Mouse (Mus musculus) lung, embryonic 15.5 days (tissue): ENCODE results near the gene Pacsin3. TPM values are rescaled to one million over a fixed set of nuclear protein-coding genes. Genes with fewer than 3 reads are reported as not detected.

Source experiments
- ATAC-seq: fragments of 200-750 bp; cut with Nextera tagmentation; 2 replicates; pipeline ENCODE4 v1.8.0; 2017; ENCODE audit warnings: moderate number of reproducible peaks, borderline replicate concordance; ENCODE audit not compliant: low FRiP score, low TSS enrichment; ENCODE audit errors: extremely low read depth
- H3K27ac ChIP-seq: fragments of 300-500 bp; sonication (generic); 2 replicates; pipeline ENCODE4 v1.5.1; 2015; ENCODE audit warnings: moderate library complexity, mild to moderate bottlenecking, inconsistent platforms
- H3K27me3 ChIP-seq: fragments of 300-500 bp; sonication (generic); 2 replicates; pipeline ENCODE4 v1.6.1; 2015; ENCODE audit warnings: inconsistent platforms
- H3K36me3 ChIP-seq: fragments of 300-500 bp; sonication (generic); 2 replicates; pipeline ENCODE4 v1.6.1; 2015; ENCODE audit warnings: inconsistent platforms
- H3K4me1 ChIP-seq: fragments of 300-500 bp; sonication (generic); 2 replicates; pipeline ENCODE4 v1.6.1; 2015; ENCODE audit warnings: inconsistent platforms
- H3K4me2 ChIP-seq: fragments of 300-500 bp; sonication (generic); 2 replicates; pipeline ENCODE4 v1.6.1; 2015; ENCODE audit warnings: inconsistent platforms, mild to moderate bottlenecking, moderate library complexity
- H3K4me3 ChIP-seq: fragments of 300-500 bp; sonication (generic); 2 replicates; pipeline ENCODE4 v1.5.1; 2015; ENCODE audit warnings: mild to moderate bottlenecking, inconsistent platforms
- H3K9ac ChIP-seq: fragments of 300-500 bp; sonication (generic); 2 replicates; pipeline ENCODE4 v1.6.1; 2015; ENCODE audit warnings: inconsistent platforms
- H3K9me3 ChIP-seq: fragments of 300-500 bp; sonication (generic); 2 replicates; pipeline ENCODE4 v1.6.1; 2016; ENCODE audit warnings: inconsistent platforms
- WGBS: fragments of 180-500 bp; shearing (Covaris S2); methylation state at CpG from one replicate; pipeline ENCODE4 v1.1.7; 2015; 5-methylcytosine and 5-hydroxymethylcytosine counted together
- polyA plus RNA-seq: library from polyadenylated mRNA; unstranded; fragments of >200 nt; fragmentation: Nextera tagmentation; extraction: Ambion mirVana; gene quantifications from 2 replicates; pipeline ENCODE4 v1.2.1, GENCODE M21; 2015

The Pacsin3 gene
- polyA plus RNA-seq, 1 experiment from 2014 or later, result 54.2 TPM

- H3K9me3 ChIP-seq, result no peaks in the 10 kb centered on the region
- 84% methylated on average over 17 of the region's 17 CpGs for WGBS
Measured at GRCm38 (mm10) chr2:91263692-91264660, 8.2 kb downstream of the Pacsin3 start.

GRCm38 (mm10) chr2:91264711-91265681 lies 9.2 kb downstream of the Pacsin3 start, which contains the start of gene Arfgap2:
Arfgap2 (plus strand) TSS chr2:91264974.
- ATAC-seq, result peak; percentile 99
- 1% methylated on average over 72 of the region's 72 CpGs for WGBS
- H3K4me3 ChIP-seq, result peak within 1 kb of the TSS; percentile 84
- peak within 1 kb of the TSS; percentile 95 for H3K27ac ChIP-seq
- no peaks in the 10 kb centered on the region for H3K9me3 ChIP-seq
- peaks cover 63% of the 10 kb centered on the region for H3K36me3 ChIP-seq
- H3K4me1 ChIP-seq, result peaks cover 20% of the 10 kb centered on the region
- H3K27me3 ChIP-seq, result no peaks in the 10 kb centered on the region
- H3K4me2 ChIP-seq, result peak within 1 kb of the TSS; percentile 56
- H3K9ac ChIP-seq, result peak within 1 kb of the TSS; percentile 90

More at GRCm38 (mm10) chr2:91263692-91264660, 8.2 kb downstream of the Pacsin3 start:
- Histone ChIP-seq H3K9ac (peak overlapping the region; percentile 90), H3K27ac (peak overlapping the region; percentile 95), H3K4me3 (peak overlapping the region; percentile 84), H3K4me2 (peak overlapping the region; percentile 56), H3K36me3 (peaks cover 53% of the 10 kb centered on the region), H3K4me1 (peaks cover 26% of the 10 kb centered on the region), H3K27me3 (no peaks in the 10 kb centered on the region)
- no peak for ATAC-seq

- Histone ChIP-seq H3K4me3 (no peak overlapping the region), H3K9me3 (no peaks in the 10 kb centered on the region), H3K27ac (no peak overlapping the region), H3K4me1 (peaks cover 20% of the 10 kb centered on the region), H3K27me3 (no peaks in the 10 kb centered on the region), H3K36me3 (peaks cover 69% of the 10 kb centered on the region), H3K4me2 (no peak overlapping the region), H3K9ac (no peak overlapping the region)
- WGBS, result 95% methylated on average over 3 of the region's 3 CpGs
- ATAC-seq, result no peak
Measured at GRCm38 (mm10) chr2:91268042-91268441, 12.3 kb downstream of the Pacsin3 start.

- H3K4me1 ChIP-seq, result peaks cover 18% of the 10 kb centered on the region
- no peaks in the 10 kb centered on the region for H3K9me3 ChIP-seq
- H3K27ac ChIP-seq, result no peak overlapping the region
- H3K4me3 ChIP-seq, result no peak overlapping the region
- 52% methylated on average over 2 of the region's 2 CpGs for WGBS
- peaks cover 69% of the 10 kb centered on the region for H3K36me3 ChIP-seq
- H3K27me3 ChIP-seq, result no peaks in the 10 kb centered on the region
- no peak overlapping the region for H3K4me2 ChIP-seq
- no peak overlapping the region for H3K9ac ChIP-seq
- ATAC-seq, result no peak
Measured at GRCm38 (mm10) chr2:91268706-91269105, 13.0 kb downstream of the Pacsin3 start.

- Histone ChIP-seq H3K27ac (no peak overlapping the region), H3K4me3 (no peak overlapping the region), H3K9ac (no peak overlapping the region), H3K9me3 (no peaks in the 10 kb centered on the region), H3K36me3 (peaks cover 79% of the 10 kb centered on the region), H3K4me1 (peaks cover 8% of the 10 kb centered on the region), H3K4me2 (no peak overlapping the region), H3K27me3 (no peaks in the 10 kb centered on the region)
- no peak for ATAC-seq
- 90% methylated on average over 8 of the region's 8 CpGs for whole genome bisulfite sequencing
Measured at GRCm38 (mm10) chr2:91269687-91270133, 14.0 kb downstream of the Pacsin3 start.

GRCm38 (mm10) chr2:91278749-91279371 lies 23.1 kb downstream of the Pacsin3 start:
- no peaks in the 10 kb centered on the region for H3K4me1 ChIP-seq
- H3K4me2 ChIP-seq, result no peak overlapping the region
- no peaks in the 10 kb centered on the region for H3K27me3 ChIP-seq
- WGBS, result 33% methylated on average over 10 of the region's 10 CpGs
- ATAC-seq, result peak; percentile 59; the same call in 1 of the 2 replicates
- H3K4me3 ChIP-seq, result no peak overlapping the region
- H3K27ac ChIP-seq, result no peak overlapping the region
- H3K36me3 ChIP-seq, result peaks cover 35% of the 10 kb centered on the region
- H3K9me3 ChIP-seq, result no peaks in the 10 kb centered on the region
- no peak overlapping the region for H3K9ac ChIP-seq

GRCm38 (mm10) chr2:91279372-91279755 lies 23.6 kb downstream of the Pacsin3 start:
- Histone ChIP-seq H3K4me1 (peaks cover 1% of the 10 kb centered on the region; the same call in 1 of the 2 replicates), H3K4me2 (no peak overlapping the region), H3K4me3 (no peak overlapping the region), H3K9me3 (no peaks in the 10 kb centered on the region), H3K9ac (no peak overlapping the region), H3K27ac (no peak overlapping the region), H3K27me3 (no peaks in the 10 kb centered on the region), H3K36me3 (peaks cover 30% of the 10 kb centered on the region)
- ATAC-seq, result no peak
- 52% methylated on average over 2 of the region's 2 CpGs for WGBS

GRCm38 (mm10) chr2:91281366-91281765 lies 25.6 kb downstream of the Pacsin3 start:
- Histone ChIP-seq H3K27ac (no peak overlapping the region), H3K4me2 (no peak overlapping the region), H3K27me3 (no peaks in the 10 kb centered on the region), H3K36me3 (peaks cover 12% of the 10 kb centered on the region), H3K4me1 (peaks cover 12% of the 10 kb centered on the region), H3K9me3 (no peaks in the 10 kb centered on the region), H3K9ac (no peak overlapping the region), H3K4me3 (no peak overlapping the region)
- WGBS, result 44% methylated on average over 5 of the region's 5 CpGs
- no peak for ATAC-seq

- Histone ChIP-seq H3K36me3 (no peaks in the 10 kb centered on the region), H3K9ac (no peak overlapping the region), H3K4me3 (no peak overlapping the region), H3K27me3 (no peaks in the 10 kb centered on the region), H3K27ac (peak overlapping the region; percentile 43; the same call in 1 of the 2 replicates), H3K4me2 (no peak overlapping the region), H3K9me3 (no peaks in the 10 kb centered on the region), H3K4me1 (peaks cover 14% of the 10 kb centered on the region)
- 76% methylated on average over 3 of the region's 3 CpGs for WGBS
- ATAC-seq, result no peak
Measured at GRCm38 (mm10) chr2:91283972-91284371, 28.2 kb downstream of the Pacsin3 start.

GRCm38 (mm10) chr2:91284375-91285199 lies 28.8 kb downstream of the Pacsin3 start:
- Histone ChIP-seq H3K9ac (no peak overlapping the region), H3K4me1 (peaks cover 14% of the 10 kb centered on the region), H3K27ac (peak overlapping the region; percentile 43), H3K9me3 (no peaks in the 10 kb centered on the region), H3K4me2 (no peak overlapping the region), H3K27me3 (no peaks in the 10 kb centered on the region), H3K4me3 (no peak overlapping the region), H3K36me3 (no peaks in the 10 kb centered on the region)
- peak; percentile 29; the same call in 1 of the 2 replicates for ATAC-seq
- WGBS, result 48% methylated on average over 13 of the region's 13 CpGs
